Mouse (Mus musculus) frontal cortex, adult 2 months (tissue): ENCODE measurements around the gene Olfr145. TPM values are rescaled to one million over a fixed set of nuclear protein-coding genes. Genes with fewer than 3 reads are reported as not detected.
A peak's percentile ranks its signal among the peaks of the same experiment; 100 is the strongest.

ENCODE experiments used
- DNase-seq, 2 experiments: peaks; one replicate each; pipeline ENCODE4 v3.0.0; 2022; ENCODE audit warnings: low spot score in 1 of 2; ENCODE audit errors: extremely low spot score in 1 of 2
- polyA plus RNA-seq: library from polyadenylated mRNA; depleted of rRNA; stranded (reverse); fragments of >200 nt; gene quantifications from 2 replicates; pipeline ENCODE4 v1.2.3, GENCODE M21; 2012; rRNA removed

The Olfr145 gene
- polyA plus RNA-seq = not detected in 2 replicates

DNA sequence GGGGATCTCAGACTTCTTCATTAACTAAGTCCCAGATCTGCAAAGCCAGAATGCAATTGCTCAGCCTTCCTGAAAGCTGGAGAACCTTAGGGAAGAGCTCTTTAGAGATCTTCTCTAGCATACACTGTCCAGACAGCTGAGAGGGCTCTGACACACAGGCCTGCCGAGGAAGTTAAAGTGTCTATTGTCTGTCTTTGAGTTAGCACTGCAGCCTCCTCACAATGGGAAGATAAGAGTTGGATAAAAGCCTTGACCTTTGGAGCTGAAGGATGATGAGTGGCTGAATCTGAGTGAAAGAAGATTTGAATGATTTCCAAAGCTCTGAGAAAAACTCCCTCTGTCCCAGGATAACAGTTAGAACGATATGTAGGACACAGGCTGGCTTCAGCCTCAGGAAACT, at the start of gene Olfr145:
Gene Olfr145 (plus strand): TSS at position 64 of the 400 bp plus-strand sequence.
- no peak for DNase-seq

DNA sequence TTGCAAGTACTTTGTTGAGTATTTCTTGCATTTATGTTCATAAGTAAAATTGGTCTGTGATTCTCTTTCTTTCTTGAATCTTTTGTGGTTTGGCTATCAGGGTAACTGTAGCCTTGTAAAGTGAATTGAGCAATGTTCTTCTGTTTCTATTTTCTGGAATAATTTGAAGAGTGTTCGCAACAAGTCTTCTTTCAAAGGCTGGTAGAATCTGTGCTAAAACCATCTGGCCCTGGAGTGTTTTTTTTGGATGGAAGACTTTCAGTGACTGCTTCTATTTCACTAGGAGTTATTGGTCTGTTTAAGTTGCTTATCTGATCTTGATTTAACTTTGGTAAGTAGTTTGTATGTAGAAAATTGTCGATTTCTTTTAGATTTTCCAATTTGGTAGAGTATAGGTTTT, 47.3 kb upstream of the Olfr145 start:
- DNase-seq = no peak

DNA sequence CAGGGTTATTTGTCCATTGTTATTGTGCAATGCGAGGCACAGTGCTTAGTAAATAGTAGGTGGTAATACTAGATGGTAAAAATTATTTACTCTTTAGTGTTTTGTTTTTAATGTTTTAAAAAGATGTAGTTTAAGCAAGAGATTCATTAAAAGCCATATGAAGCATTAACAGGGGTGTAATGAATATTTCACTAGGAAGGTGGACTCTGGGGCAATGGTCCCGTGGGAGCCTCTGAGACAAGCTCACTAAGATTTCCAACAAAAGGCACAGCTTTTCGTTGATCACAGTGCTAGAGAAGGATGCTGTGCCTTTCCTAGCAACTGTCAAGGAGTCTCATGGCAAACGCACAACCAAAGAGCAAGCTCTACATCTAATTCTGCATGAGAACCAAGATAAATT, 42.6 kb upstream of the Olfr145 start, which contains the start of gene Olfr877:
Gene Olfr877 (plus strand): TSS at position 301 of the 400 bp plus-strand sequence.
- DNase-seq = no peak

DNA sequence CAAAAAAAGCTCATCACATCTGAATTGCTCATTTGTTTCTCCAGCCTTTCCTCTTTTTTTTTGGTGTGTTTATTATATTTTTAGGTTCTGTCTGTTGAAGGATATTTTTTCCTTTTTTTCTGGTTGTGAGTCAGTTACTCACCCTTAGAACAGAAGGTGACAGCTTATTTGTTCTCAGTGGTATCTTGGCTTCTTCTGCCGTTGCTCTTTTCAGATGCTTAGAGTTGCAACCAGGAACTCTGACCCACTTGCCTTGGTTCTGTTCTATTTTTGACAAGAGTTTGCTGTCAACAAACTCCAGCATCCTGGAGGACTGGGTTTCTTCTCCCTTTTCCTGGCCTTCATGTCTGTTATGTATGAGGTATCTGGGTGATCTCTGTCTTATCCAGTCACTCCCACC, 33.2 kb upstream of the Olfr145 start:
- peak; percentile 20 to 31 for DNase-seq

DNA sequence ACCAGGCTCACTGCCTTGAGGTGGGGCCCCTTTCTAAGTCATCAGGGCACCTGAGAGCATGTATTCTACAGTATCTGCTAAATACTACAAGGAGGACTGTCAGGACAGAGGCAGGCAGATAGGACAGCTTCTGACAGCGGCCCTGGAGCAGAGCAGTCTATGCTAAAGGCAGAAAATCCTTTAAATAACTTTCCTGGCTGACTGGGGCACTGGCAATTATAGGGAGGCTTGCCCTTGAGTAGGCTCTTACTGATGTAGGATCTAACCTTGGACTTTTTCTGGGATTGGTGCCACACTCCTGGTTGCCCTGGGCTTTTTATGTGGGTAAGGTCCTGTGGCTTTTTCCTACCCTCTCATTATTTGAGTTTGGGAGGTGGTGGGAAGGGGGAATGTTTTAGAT, 26.3 kb upstream of the Olfr145 start:
- DNase-seq = no peak

DNA sequence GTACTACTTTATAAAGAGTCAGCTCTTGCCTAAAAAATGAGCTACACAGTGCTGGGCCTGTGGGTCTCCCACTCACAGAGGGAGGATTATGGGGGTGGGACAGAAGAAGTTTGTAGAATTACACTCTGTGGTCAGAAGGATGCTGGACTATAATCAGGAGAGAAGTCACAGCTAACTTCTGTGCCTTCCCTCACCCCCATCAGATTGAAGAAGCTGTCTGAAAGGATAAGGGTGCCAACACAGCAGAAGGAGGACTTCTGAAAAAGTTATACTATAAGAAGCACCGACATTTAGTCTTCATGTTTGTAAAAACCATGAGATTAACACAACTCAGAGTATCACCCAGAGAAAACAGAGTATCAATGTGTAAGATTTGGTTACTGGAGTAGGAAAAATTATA, 25.4 kb upstream of the Olfr145 start:
- DNase-seq = peak in 1 of 2 experiments; percentile 22

DNA sequence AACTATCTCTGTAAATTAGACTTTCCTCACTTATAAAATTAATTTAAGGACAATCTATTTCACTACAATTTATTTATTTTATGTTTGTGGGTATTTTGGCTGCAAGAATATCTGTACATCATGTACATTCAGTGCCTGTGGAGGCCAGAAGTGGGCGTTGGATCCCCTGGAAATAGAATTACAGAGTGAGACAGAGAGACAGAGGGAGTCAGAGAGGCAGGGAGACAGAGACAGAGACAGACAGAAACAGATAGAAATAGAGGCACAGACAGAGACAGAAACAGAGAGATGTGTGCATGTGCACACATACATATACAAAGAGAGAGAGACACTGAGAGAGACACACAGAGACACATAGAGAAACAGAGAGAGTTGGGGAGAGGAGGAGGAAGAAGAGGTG, 25.0 kb upstream of the Olfr145 start:
- DNase-seq = no peak

DNA sequence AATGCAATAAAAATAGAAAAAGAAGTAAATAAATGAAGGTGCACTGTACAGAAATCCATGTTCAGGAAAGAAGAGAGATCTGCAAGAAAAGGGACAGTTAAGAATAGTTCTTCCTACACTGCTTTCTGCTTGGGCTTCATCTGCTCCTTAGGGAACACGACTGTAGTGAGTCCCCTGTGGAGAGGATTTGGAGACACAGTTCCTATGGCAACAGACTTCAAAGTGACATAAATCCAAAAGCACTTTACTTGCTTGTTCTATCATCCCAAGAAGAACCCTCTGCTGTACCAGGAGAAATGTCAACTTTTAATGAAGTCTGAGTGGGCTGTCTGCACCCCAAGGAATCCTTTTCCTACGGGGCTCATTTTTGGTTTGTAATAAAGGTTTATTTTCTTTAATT, 5.6 kb upstream of the Olfr145 start:
- DNase-seq = peak; percentile 57 to 67

DNA sequence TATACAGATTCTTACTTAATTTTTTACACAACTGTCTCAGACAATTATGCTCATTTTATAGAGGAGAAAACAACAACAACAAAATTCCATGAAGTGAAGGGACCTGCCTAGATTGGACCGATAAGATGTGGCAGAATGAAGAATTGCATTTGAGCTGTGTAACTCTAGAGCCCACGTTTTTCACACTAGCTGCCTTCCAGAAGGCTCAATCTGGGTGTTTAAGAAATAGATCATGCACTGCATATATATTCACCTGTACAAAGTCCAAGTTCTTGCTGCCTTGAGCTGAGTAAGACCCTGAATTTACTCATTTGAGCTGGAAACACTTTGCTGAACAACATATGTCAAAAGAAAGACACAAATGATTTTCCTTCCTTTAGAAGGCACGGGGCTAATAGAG, 9.0 kb downstream of the Olfr145 start:
- peak; percentile 7 to 46 for DNase-seq

DNA sequence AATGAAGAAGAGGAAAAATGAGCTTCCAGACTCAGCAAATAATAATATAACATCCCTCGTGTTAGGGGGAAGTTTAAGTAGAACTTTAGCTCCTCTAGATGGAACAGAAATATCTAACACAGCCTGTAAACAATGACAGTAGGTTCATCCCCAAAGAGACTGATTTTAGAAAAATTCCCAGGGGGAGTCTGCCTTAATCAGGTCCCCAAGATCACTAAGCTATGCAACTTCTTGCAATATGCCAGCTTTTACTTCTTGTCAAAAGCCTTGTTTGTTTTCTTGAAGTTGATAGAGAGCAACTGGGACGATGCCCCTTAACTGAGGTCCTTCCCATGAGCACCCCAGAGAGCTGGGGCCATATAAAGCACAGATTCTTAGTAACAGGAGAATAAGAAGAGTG, 21.0 kb downstream of the Olfr145 start, which contains the start of gene Olfr878:
Gene Olfr878 (plus strand): TSS at position 301 of the 400 bp plus-strand sequence.
- DNase-seq = no peak

DNA sequence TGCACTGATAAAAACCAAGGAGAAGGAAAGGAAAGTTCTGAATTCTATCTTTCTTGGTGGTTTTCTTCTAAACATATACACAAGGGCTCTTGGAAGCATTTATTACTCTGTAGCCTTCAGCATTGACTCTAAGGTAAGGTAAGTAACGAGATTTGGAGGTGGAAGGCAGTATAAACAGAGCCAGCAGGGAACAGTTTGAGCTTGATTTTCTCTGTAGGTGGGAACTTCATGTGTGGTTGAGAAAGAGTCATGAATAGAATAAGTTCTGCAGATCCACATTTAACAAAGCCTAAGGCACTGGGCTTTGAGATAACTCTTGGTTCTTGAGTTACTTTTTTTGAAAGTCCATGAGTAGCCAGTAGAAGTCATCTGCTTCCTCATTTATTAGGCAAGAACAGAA, 21.5 kb downstream of the Olfr145 start:
- DNase-seq = no peak

DNA sequence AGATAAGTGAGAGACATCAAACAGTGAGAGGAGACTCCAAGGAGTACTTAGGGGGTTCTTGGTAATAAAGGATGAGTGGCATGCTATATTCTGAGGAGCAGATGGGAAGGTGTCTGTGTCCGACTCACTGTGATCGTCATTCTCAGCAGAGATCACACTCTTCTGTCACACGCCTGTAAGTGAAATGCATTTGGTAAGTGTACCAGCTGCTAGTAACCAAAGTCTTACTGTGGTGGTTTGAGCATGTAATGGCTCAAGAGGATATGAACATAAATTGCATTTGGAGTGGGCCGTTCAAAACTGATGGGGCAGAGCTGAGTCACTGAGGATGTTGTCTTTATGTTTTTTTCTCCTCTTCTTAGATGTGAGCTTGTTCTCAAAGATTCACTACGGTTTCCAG, 27.7 kb downstream of the Olfr145 start:
- peak in 1 of 2 experiments; percentile 33 for DNase-seq

DNA sequence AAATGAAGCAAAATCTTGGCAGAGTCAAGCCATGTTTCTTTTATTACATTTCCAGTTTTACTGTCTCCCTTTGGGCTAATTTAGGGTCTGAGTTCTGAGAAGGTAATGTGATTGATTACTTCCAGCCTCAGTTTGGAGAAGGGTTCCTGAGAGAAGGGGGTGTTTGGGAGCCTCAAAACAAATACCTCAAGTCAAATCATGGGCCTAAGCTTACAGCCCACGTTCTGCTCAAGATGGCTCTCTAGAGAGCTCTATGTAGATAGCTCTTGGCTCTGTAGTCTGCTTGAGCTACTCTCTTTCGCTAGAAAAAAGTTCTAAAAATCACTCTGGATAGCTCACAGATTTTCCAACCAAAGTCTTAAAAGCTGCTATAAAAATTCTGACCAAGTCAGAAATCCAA, 28.9 kb downstream of the Olfr145 start:
- no peak for DNase-seq

DNA sequence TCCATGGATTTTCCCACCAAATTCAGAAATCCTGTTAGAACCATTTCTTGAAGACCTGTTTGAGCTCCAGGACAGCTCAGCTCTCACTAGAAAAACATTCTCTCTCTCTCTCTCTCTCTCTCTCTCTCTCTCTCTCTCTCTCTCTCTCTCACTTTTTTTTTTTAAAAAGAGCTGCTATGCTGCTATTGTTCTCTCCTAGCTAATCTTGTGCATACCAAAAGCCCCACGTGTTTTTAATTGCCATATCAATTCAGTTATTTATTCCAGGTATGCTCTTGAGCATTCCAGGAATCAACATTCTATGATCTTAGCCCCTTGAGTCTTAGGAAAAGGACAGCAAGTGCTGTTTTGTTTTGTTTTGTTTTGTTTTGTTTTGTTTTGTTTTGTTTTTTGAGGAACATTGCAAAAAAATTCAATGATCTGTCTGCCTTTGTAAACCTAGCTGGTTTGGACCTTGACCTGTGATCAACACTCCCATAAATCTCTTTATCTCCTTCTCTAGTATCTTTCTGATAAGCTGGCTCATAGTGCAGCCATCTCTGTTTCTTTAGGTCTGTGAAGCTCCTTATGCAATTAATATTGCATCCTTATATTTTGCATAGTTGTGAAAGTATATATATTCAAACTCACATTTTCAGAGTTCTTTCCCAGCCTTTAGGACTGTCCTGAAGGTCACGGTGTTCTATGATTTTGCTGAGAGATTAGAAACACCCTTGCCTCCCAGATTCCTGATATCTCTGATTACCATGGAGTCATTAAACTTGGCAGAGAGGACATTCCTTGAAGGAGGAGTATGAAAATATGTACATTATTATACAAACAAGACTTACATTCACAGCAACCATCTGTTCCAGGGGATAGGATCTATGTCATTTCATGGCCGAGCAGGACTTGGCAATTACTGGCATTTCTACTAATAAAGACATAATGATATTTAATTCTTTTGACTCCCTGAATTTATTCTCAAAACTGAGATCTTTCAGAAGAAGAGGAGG, 29.8 kb downstream of the Olfr145 start:
- no peak for DNase-seq

DNA sequence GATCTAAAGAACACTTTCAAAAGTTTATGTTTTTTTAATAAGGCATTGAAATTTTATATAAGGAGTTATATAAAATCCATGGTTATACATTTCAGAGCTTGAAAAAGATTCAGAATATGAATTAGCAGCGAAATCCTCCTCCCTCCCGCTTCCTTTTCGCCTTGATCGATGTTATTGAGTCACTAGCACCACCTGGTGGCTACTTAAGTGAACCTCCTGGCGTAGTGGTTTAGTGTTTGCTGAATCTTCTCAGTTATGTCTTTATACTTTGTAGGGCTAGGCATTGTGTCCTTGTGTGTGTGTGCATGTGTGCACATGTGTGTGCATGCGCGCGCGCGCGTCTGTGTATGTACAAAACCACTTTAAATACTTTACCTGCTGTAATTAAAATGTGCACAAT, 36.0 kb downstream of the Olfr145 start:
- DNase-seq = peak; percentile 70 to 93

DNA sequence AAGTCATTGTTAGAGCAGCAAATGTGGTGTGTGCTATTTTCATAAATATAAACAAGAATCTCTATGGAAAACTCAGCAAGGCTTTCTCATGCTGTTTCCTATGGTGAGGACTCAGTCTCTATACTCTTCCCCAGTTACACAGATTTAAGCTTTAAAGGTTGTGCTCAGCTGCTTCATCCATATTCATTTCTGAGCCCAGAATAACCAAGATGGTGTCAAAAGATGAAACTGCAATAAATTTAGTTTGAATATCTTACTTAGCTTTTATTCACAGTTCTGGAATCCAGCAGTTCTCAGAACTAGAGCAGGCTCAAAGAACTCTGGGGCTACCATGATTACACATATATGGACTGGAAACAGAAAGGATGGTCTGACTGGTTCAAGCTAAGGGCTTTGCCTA, 37.6 kb downstream of the Olfr145 start:
- DNase-seq = peak in 1 of 2 experiments; percentile 41

DNA sequence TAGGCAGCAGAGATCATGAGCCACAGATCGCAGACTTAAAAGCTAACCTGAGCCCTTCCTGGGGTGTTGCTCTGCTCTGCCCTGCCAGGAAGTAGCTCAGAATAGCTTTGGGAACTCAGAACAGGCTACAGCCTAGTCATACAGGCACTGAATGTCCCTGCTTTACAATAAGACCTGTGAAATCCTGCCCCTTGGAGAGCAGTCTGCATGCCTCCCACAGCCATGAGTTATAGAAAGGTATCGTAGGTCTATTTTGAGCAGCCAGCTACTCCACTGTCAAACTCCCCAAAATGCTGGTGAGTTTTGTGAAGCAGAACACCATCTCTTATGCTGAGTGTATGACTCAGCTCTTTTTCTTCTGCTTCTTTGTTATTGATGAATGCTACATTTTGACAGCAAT, 44.6 kb downstream of the Olfr145 start:
- DNase-seq = peak; percentile 19 to 21

Other genes starting within 250 kb of the Olfr145 start
- gene Tbrg1, start 239.4 kb upstream of the Olfr145 start, polyA plus RNA-seq = 42.0 and 43.7 TPM in 2 replicates
- 0.08 TPM in 1 of 2 replicates, not detected in the other for gene Panx3, start 227.5 kb upstream of the Olfr145 start, polyA plus RNA-seq
- 0.10 TPM in 1 of 2 replicates, not detected in the other for gene Olfr160, start 180.5 kb upstream of the Olfr145 start, polyA plus RNA-seq
- gene Olfr874, start 151.6 kb upstream of the Olfr145 start, polyA plus RNA-seq = 0.11 TPM in 1 of 2 replicates, not detected in the other
- gene Olfr875, start 124.9 kb upstream of the Olfr145 start, polyA plus RNA-seq = not detected in 2 replicates
- not detected in 2 replicates for gene Olfr876, start 93.7 kb upstream of the Olfr145 start, polyA plus RNA-seq
- gene Olfr877, start 42.5 kb upstream of the Olfr145 start, polyA plus RNA-seq = 0.28 and 0.34 TPM in 2 replicates
- gene Olfr878, start 21.1 kb downstream of the Olfr145 start, polyA plus RNA-seq = 0.04 TPM in 1 of 2 replicates, not detected in the other
- not detected in 2 replicates for gene Olfr881, start 95.1 kb downstream of the Olfr145 start, polyA plus RNA-seq
- gene Olfr883, start 129.1 kb downstream of the Olfr145 start, polyA plus RNA-seq = not detected in 2 replicates
- gene Olfr884, start 149.8 kb downstream of the Olfr145 start, polyA plus RNA-seq = not detected in 2 replicates
- not detected in 2 replicates for gene Olfr885, start 164.6 kb downstream of the Olfr145 start, polyA plus RNA-seq
- gene Olfr887, start 187.3 kb downstream of the Olfr145 start, polyA plus RNA-seq = 0.02 TPM in 1 of 2 replicates, not detected in the other
- gene Olfr888, start 211.4 kb downstream of the Olfr145 start, polyA plus RNA-seq = not detected in 2 replicates
- gene Olfr889, start 218.5 kb downstream of the Olfr145 start, polyA plus RNA-seq = not detected in 2 replicates
- gene Olfr890, start 245.8 kb downstream of the Olfr145 start, polyA plus RNA-seq = not detected in 2 replicates